Mouse (Mus musculus) myocyte (in vitro differentiated cells): Measurements from ENCODE around the gene Cox10.

ENCODE experiments used
- E2F4 ChIP-seq: IDR thresholded peaks from one replicate; pipeline ENCODE4 v1.6.1; 2011; ENCODE audit warnings: mild to moderate bottlenecking, control low read depth, moderate library complexity; ENCODE audit not compliant: insufficient read depth
- MAX ChIP-seq: IDR thresholded peaks from one replicate; pipeline ENCODE4 v1.6.1; 2011; ENCODE audit warnings: low read depth, mild to moderate bottlenecking, control low read depth
- MYOD1 ChIP-seq, 3 experiments: IDR thresholded peaks; one replicate each; pipeline ENCODE4 v1.6.1; 2011; ENCODE audit warnings: control low read depth in 2 of 3, low read depth in 2 of 3, mild to moderate bottlenecking in 2 of 3, moderate library complexity in 1 of 3; ENCODE audit not compliant: insufficient read length in 2 of 3, control insufficient read depth in 1 of 3
- MYOG ChIP-seq, 3 experiments: IDR thresholded peaks; one replicate each; pipeline ENCODE4 v1.6.1; 2011; ENCODE audit warnings: control low read depth in 2 of 3, low read depth in 2 of 3, mild to moderate bottlenecking in 2 of 3; ENCODE audit not compliant: insufficient read length in 2 of 3, control insufficient read depth in 1 of 3, insufficient read depth in 1 of 3
- POLR2A ChIP-seq: IDR thresholded peaks from one replicate; pipeline ENCODE4 v1.6.1; 2011; ENCODE audit warnings: low read depth, mild to moderate bottlenecking, control low read depth, moderate library complexity; ENCODE audit not compliant: insufficient read length
- POLR2AphosphoS2 ChIP-seq: IDR thresholded peaks from one replicate; pipeline ENCODE4 v1.6.1; 2011; ENCODE audit warnings: low read depth, control low read depth; ENCODE audit not compliant: insufficient read length
- TCF12 ChIP-seq: IDR thresholded peaks from one replicate; pipeline ENCODE4 v1.6.1; 2011; ENCODE audit warnings: mild to moderate bottlenecking, control low read depth; ENCODE audit not compliant: poor library complexity, insufficient read depth, severe bottlenecking

DNA sequence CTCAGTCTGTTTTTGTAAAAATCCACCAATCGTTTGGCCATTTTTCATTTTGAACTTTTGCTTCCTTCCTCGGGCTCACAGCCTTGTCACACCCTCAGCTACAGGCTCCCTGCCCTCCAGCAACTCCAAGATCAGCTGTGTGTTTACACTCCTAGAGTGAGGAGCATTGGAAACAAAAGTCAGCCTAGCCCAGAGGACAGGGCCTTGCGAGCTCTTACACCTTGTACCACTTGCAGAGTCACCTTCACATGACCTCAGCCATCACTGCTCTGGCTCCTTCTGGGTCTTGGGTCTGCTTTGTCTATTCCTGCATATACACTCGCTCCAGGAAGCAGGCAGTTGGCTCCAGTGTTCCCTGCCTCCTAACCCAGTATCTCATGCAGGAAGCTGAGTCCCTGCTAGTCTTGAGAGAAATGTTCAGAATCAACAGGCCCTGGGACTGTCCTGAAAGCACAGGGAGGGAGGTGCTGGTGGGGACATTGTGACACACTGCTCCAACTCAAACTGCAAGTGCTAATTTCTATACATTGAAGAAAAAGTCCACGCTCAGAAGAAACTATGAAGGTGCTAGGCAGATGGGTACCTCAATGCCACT, 79.0 kb downstream of the Cox10 start:
- no peak for TF ChIP-seq E2F4
- no peak for TF ChIP-seq POLR2A
- TF ChIP-seq POLR2AphosphoS2, result no peak
- no peak for TF ChIP-seq MAX
- no peak for TF ChIP-seq TCF12
- no peak for TF ChIP-seq MYOG (IDR thresholded peaks at IDR 0.05; ENCODE audit: control insufficient read depth in 1 of 3, insufficient read depth in 1 of 3, insufficient read length in 2 of 3, low read depth in 2 of 3)
- TF ChIP-seq MYOD1 (IDR thresholded peaks at IDR 0.05; ENCODE audit: control insufficient read depth in 1 of 3, insufficient read length in 2 of 3, low read depth in 2 of 3), result no peak
